Mouse (Mus musculus) neutrophil, adult 5-6 weeks (primary cell): ENCODE results near the gene Pmpcb. TPM values are rescaled to one million over a fixed set of nuclear protein-coding genes. Genes with fewer than 3 reads are reported as not detected.
"Not testable (repeated sequence)": the region's sequence is repeated elsewhere in the genome, so short reads cannot be mapped to it uniquely, and the experiment has no call there.

ENCODE experiments used
- ATAC-seq: fragments of 151-379, 151-347 bp; 2 replicates; pipeline ENCODE4 v1.8.0; 2017; ENCODE audit warnings: mild to moderate bottlenecking, moderate TSS enrichment; ENCODE audit not compliant: insufficient number of reproducible peaks, poor library complexity, low FRiP score, severe bottlenecking; ENCODE audit errors: extremely low read depth
- total RNA-seq: library from RNA; stranded (forward); fragments of 200-1000 nt; gene quantifications from 2 replicates; pipeline ENCODE4 v1.2.3, GENCODE M21; 2017

The Pmpcb gene
- 84.1 and 89.7 TPM in 2 replicates for total RNA-seq

DNA sequence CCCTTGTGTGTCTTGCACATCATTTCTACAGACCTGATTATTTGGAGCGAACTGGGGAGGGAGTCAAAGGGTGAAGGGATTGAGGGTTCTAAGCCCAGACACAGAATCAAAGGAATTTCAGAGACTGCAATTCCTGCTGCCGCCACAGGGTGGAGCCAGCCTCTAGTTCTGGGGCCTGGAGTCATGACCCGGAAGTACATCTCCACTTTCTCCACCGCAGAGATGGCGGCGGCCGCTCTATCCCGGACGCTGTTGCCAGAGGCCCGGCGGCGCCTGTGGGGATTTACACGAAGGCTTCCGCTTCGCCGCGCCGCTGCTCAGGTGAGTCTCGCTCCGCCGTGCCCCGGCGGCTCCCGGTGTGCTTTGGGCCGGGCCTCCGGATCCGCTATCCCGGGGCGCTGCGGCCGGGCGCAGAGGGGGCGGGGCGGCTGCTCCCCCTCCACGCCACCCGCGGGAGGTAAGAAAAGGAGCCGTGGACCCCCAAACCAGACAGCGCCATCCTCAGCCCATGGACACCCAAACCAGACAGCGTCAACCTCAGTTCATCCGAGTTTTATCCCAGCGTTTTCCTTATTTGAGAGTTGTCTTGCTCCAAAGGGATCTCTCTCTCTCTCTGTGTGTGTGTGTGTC lies at the start of gene Pmpcb:
Pmpcb (plus strand) TSS at position 186 of the 630 bp plus-strand sequence.
- peak; percentile 94 for ATAC-seq

- no peak for ATAC-seq
Measured at GRCm38 (mm10) chr5:21692230-21692629, 44.7 kb upstream of the Pmpcb start.

- ATAC-seq, result no peak
Measured at GRCm38 (mm10) chr5:21693372-21693870, 43.5 kb upstream of the Pmpcb start.

DNA sequence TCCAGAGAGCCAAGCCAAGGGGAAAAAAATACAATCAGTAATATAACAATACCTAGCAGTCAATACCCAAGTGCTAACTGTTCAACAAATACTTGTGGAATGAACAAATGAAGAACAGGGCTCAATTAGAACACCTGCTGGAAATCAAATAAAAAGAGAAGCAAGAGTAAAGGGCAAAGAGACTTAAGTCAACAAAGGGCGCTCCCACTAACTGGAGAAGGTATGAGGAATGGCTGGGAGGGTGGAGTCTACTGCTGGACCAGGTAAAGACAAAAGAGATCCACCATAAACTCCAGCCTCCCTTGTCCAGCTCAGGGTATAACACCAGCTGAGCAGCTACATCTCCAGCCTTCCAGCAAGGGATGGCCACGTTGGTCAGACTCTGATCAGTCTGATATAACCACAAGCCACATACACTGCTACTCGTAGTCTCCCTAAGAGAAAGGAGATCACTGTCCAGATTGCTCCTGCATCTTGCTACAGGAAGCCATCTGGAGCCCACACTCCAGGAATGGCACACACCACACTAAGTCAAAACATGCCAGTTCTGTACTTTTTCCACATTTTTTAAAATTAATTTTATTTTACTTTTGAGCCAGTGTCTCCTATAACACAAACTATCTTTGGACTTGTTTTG lies 42.0 kb upstream of the Pmpcb start:
- no peak for ATAC-seq

GRCm38 (mm10) chr5:21699555-21699954 lies 37.4 kb upstream of the Pmpcb start:
- ATAC-seq, result not testable (repeated sequence)

GRCm38 (mm10) chr5:21700272-21700821 lies 36.6 kb upstream of the Pmpcb start:
- no peak for ATAC-seq

DNA sequence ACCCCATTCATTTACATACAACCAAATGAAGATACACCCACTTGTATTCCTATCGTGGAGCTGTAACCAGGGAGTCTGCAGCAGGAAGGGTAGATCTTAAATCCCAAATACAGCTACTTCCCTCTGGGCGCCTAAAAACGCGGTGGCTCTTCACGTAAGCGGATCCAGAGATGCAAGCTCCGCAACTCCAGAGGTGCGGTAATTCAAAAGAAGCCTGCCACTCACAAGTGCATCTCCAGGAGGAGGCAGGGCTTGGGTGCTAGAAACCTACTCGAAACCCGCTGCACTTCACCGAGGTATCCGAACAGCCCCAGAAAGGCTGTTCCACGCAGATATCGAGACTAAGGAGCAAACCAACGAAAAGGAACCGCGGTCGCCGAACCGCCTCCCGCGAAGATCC lies 36.0 kb upstream of the Pmpcb start:
- peak; percentile 18 for ATAC-seq

DNA sequence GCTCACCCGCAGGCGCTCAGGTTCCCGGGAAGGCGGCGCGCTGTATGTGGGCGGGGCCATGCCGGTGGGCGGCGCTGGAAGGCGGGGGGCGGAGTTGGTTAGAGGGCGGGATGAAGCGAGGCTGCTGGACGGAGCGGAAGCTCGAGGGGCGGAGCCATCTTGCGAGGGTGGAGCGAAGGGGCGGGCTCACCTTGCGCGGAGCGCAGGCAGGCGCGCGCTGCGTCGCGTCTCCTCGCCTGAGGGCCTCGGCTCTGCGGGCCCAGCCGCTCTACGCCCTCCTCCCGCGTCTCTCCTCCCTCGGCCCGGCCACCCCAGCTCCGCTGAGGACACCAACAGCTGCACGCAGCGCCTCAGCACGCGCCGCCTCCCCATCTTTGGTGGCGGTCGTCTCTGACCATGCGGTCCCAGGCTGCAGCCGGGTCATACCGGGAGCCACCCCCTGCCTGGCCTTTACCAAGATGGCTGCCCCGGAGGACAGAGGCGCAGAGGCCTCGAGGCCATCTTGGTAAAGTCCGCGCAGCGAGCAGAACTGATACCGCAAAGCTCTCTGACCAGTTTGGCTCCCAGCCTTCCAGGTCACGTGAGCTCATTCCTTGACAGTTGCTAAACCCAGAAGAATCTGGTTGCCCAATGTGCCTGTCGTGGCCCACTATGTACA lies 35.5 kb upstream of the Pmpcb start, which contains the start of gene Napepld:
Napepld (minus strand) TSS at position 46 of the 658 bp plus-strand sequence.
- ATAC-seq, result peak; percentile 95

- ATAC-seq, result no peak; the same call in 1 of the 2 replicates
Measured at GRCm38 (mm10) chr5:21702009-21702364, 35.0 kb upstream of the Pmpcb start.

DNA sequence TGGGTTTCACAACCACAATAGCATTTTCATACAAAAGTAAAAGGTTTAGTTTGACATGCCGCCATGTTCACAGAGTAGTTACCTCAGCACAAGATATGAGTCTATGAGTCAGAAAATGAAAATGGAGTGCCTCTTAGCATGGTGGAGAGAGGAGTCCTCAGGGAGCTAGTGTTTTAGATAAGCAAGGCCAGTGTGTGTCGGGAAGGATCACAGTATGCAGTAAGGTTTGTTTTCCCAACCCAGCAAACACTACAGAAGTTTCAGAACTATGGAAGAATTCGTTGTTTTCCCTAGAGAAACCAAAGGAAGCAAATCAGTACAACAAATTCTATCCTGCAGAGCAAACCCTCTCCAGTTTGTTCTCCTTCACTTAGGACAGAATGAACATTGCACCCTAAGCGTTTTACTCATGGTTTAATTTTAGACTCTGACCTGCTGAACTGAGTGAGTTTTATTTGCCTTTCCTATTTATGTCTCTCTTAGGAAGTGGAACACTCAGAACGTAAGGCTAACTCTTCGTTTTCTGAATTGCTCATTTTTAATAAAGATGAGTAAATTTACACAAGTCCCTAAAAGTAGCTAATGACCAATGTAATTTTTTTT lies 34.0 kb upstream of the Pmpcb start:
- ATAC-seq, result no peak

DNA sequence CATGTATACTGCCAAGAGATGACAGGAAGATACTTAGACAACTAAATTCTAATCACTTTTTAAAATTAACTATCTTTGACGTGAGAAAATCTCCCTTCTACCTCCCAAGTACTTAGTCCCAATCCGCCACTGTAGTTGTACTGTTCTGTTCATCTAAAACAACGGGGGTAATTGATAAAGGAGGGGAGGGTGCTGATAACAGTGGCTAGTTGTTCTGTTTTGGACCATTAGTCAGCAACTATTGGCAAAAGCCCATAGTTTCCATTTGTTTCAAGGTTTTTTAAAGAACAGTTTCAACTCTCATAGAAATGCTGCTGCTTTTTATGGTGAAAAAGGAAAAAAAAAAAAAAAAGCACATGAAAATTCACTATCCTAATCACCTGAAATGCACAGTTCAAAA lies 33.2 kb upstream of the Pmpcb start:
- no peak for ATAC-seq

GRCm38 (mm10) chr5:21706546-21706945 lies 30.4 kb upstream of the Pmpcb start:
- no peak for ATAC-seq

- ATAC-seq, result not testable (repeated sequence)
Measured at GRCm38 (mm10) chr5:21708011-21708410, 28.9 kb upstream of the Pmpcb start.

GRCm38 (mm10) chr5:21712127-21712715 lies 24.7 kb upstream of the Pmpcb start:
- no peak for ATAC-seq

- ATAC-seq, result no peak
Measured at GRCm38 (mm10) chr5:21714447-21714846, 22.5 kb upstream of the Pmpcb start.

GRCm38 (mm10) chr5:21717165-21717715 lies 19.7 kb upstream of the Pmpcb start:
- no peak for ATAC-seq

DNA sequence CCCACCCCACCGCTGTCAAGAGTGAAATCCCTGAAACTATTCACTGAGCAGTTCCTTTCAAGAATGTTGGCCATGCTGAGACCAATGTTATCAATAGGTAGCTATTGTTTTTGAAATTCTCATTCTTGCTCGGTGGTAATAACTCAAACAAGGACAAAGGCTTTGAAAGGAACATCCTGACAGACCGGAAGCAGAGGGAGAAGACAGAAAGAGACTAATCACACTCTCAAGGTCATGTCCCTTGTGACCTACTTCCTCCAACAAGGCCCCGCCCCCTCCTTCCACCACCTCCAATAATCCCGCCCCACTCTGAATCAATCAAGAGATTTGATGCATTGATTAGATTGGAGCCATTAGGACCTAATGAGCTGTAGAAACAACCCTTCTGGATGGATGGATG lies 18.4 kb upstream of the Pmpcb start:
- ATAC-seq, result no peak

DNA sequence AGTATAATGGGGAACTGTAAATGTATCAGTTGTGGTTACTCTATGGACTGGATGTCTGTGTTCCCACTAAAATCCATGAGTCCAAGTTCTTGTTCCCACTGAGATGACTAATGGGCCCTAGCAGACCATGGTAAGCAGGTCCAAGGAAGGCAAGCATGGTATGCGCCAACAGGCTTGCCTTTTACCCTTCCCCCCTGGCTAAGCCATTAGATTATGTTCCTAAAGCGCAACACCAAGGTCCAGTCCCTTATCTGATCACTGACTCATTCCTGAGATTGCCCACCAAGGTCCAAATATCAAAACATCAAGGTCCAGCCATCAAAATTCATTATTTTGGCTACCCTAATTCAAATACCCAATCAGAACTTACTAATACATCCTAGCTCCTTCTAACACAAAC lies 17.7 kb upstream of the Pmpcb start:
- ATAC-seq, result no peak

- ATAC-seq, result no peak
Measured at GRCm38 (mm10) chr5:21724427-21724826, 12.5 kb upstream of the Pmpcb start.
